Mouse (Mus musculus) lung, postnatal 36 days (tissue): Measurements from ENCODE around the gene Med26.

Experiments
- DNase-seq: peaks from one replicate; pipeline ENCODE4 v3.0.0; 2022; ENCODE audit warnings: mixed read lengths

Gene Med26

GRCm38 (mm10) chr8:72547802-72548643 lies at the start of gene Med26:
Gene Med26, minus strand, starts transcription at chr8:72548270.
- peak; percentile 98 for DNase-seq

GRCm38 (mm10) chr8:72590198-72590597 lies 42.1 kb upstream of the Med26 start:
- DNase-seq: peak; percentile 79

- DNase-seq: peak; percentile 31
These were observed 41.2 kb upstream of the Med26 start for GRCm38 (mm10) chr8:72589286-72589685.

GRCm38 (mm10) chr8:72588865-72589264 lies 40.8 kb upstream of the Med26 start:
- DNase-seq: no peak

- peak; percentile 32 for DNase-seq
These were observed 39.7 kb upstream of the Med26 start for GRCm38 (mm10) chr8:72587806-72588205.

- no peak for DNase-seq
These were observed 36.3 kb upstream of the Med26 start for GRCm38 (mm10) chr8:72584390-72584789.

- peak; percentile 73 for DNase-seq
These were observed 35.1 kb upstream of the Med26 start for GRCm38 (mm10) chr8:72583056-72583771.

- no peak for DNase-seq
These were observed 31.3 kb upstream of the Med26 start for GRCm38 (mm10) chr8:72579374-72579773.

GRCm38 (mm10) chr8:72577941-72578340 lies 29.9 kb upstream of the Med26 start:
- no peak for DNase-seq

- no peak for DNase-seq
These were observed 29.2 kb upstream of the Med26 start for GRCm38 (mm10) chr8:72577266-72577665.

GRCm38 (mm10) chr8:72575915-72576314 lies 27.8 kb upstream of the Med26 start:
- DNase-seq: no peak

- DNase-seq: no peak
These were observed 25.4 kb upstream of the Med26 start for GRCm38 (mm10) chr8:72573450-72573849.

GRCm38 (mm10) chr8:72572507-72572906 lies 24.4 kb upstream of the Med26 start:
- no peak for DNase-seq

GRCm38 (mm10) chr8:72571611-72572473 lies 23.8 kb upstream of the Med26 start, which contains the start of gene Tmem38a:
Gene Tmem38a, plus strand, starts transcription at chr8:72572055.
- DNase-seq: peak; percentile 79

- DNase-seq: peak; percentile 99
These were observed 22.9 kb upstream of the Med26 start, which contains the start of gene Smim7 for GRCm38 (mm10) chr8:72570633-72571610. Gene Smim7, minus strand, starts transcription at chr8:72571088.

GRCm38 (mm10) chr8:72565970-72566369 lies 17.9 kb upstream of the Med26 start:
- DNase-seq: no peak

- no peak for DNase-seq
These were observed 13.1 kb upstream of the Med26 start for GRCm38 (mm10) chr8:72561111-72561689.

GRCm38 (mm10) chr8:72555770-72556169 lies 7.7 kb upstream of the Med26 start:
- DNase-seq: no peak

GRCm38 (mm10) chr8:72549314-72549892 lies 1.3 kb upstream of the Med26 start:
- peak; percentile 87 for DNase-seq

- DNase-seq: peak; percentile 28
These were observed 709 bp upstream of the Med26 start for GRCm38 (mm10) chr8:72548644-72549313.
